Mouse (Mus musculus) embryonic facial prominence, embryonic 14.5 days (tissue): ENCODE results near the gene Ntrk2. TPM values are rescaled to one million over a fixed set of nuclear protein-coding genes. Genes with fewer than 3 reads are reported as not detected.

Source experiments
- polyA plus RNA-seq: library from polyadenylated mRNA; unstranded; fragments of >200 nt; fragmentation: Nextera tagmentation; extraction: Ambion mirVana; gene quantifications from 2 replicates; pipeline ENCODE4 v1.2.1, GENCODE M21; 2014

Ntrk2 gene
- polyA plus RNA-seq, 1 experiment from 2014 or later: 43.9 TPM

Other genes starting within 250 kb of the Ntrk2 start
- gene Slc28a3, start 195.7 kb upstream of the Ntrk2 start, polyA plus RNA-seq: 0.04 and 0.14 TPM in 2 replicates